Mouse (Mus musculus): ENCODE results near the gene Cxcl3. TPM values are rescaled to one million over a fixed set of nuclear protein-coding genes. Genes with fewer than 3 reads are reported as not detected.

The Cxcl3 gene
- polyA plus RNA-seq (2012; rRNA removed) = 0.30 TPM in 1 of 2 replicates, not detected in the other

- no peak for DNase-seq (ENCODE audit: low read depth, low spot score)
- WGBS = 20% methylated on average over 26 of the region's 26 CpGs
Measured at GRCm38 (mm10) chr5:90785659-90786588, at the start of gene Cxcl3. Gene Cxcl3, plus strand, starts transcription at chr5:90786103.

GRCm38 (mm10) chr5:90742029-90742428 is 43.9 kb upstream of the Cxcl3 start:
- no peak for DNase-seq (ENCODE audit: low read depth, low spot score)
- 50% methylated on average over 4 of the region's 4 CpGs for WGBS

- no peak for DNase-seq (ENCODE audit: low read depth, low spot score)
- 91% methylated on average over 1 of the region's 1 CpGs for WGBS
Measured at GRCm38 (mm10) chr5:90753934-90754333, 32.0 kb upstream of the Cxcl3 start.

GRCm38 (mm10) chr5:90758020-90758605 is 27.8 kb upstream of the Cxcl3 start:
- no peak for DNase-seq (ENCODE audit: low read depth, low spot score)
- 39% methylated on average over 5 of the region's 5 CpGs for WGBS

GRCm38 (mm10) chr5:90759077-90760065 is 26.5 kb upstream of the Cxcl3 start, which contains the start of gene Cxcl5:
Gene Cxcl5, plus strand, starts transcription at chr5:90759360.
- 7% methylated on average over 32 of the region's 32 CpGs for WGBS
- DNase-seq (ENCODE audit: low read depth, low spot score) = no peak

GRCm38 (mm10) chr5:90760303-90760702 is 25.6 kb upstream of the Cxcl3 start:
- DNase-seq (ENCODE audit: low read depth, low spot score) = no peak
- WGBS = 24% methylated on average over 4 of the region's 4 CpGs

- DNase-seq (ENCODE audit: low read depth, low spot score) = no peak
- WGBS = 42% methylated on average over 2 of the region's 2 CpGs
Measured at GRCm38 (mm10) chr5:90760844-90761243, 25.1 kb upstream of the Cxcl3 start.

- no peak for DNase-seq (ENCODE audit: low read depth, low spot score)
- 89% methylated on average over 3 of the region's 3 CpGs for WGBS
Measured at GRCm38 (mm10) chr5:90761834-90762233, 24.1 kb upstream of the Cxcl3 start.

- 60% methylated on average over 12 of the region's 12 CpGs for WGBS
- DNase-seq (ENCODE audit: low read depth, low spot score) = no peak
Measured at GRCm38 (mm10) chr5:90763912-90764665, 21.8 kb upstream of the Cxcl3 start.

GRCm38 (mm10) chr5:90765821-90766606 is 19.9 kb upstream of the Cxcl3 start:
- no peak for DNase-seq (ENCODE audit: low read depth, low spot score)
- WGBS = 58% methylated on average over 8 of the region's 8 CpGs

GRCm38 (mm10) chr5:90768218-90768617 is 17.7 kb upstream of the Cxcl3 start, which contains the start of gene Ppbp:
Gene Ppbp, plus strand, starts transcription at chr5:90768518.
- DNase-seq (ENCODE audit: low read depth, low spot score) = no peak
- WGBS = 54% methylated on average over 3 of the region's 3 CpGs

- 79% methylated on average over 3 of the region's 3 CpGs for WGBS
- DNase-seq (ENCODE audit: low read depth, low spot score) = no peak
Measured at GRCm38 (mm10) chr5:90771369-90771768, 14.5 kb upstream of the Cxcl3 start.

- no peak for DNase-seq (ENCODE audit: low read depth, low spot score)
- 68% methylated on average over 16 of the region's 16 CpGs for WGBS
Measured at GRCm38 (mm10) chr5:90771880-90772653, 13.8 kb upstream of the Cxcl3 start, which contains the start of gene Pf4. Gene Pf4, plus strand, starts transcription at chr5:90772435.

- 81% methylated on average over 5 of the region's 5 CpGs for WGBS
- no peak for DNase-seq (ENCODE audit: low read depth, low spot score)
Measured at GRCm38 (mm10) chr5:90775562-90775961, 10.3 kb upstream of the Cxcl3 start.

GRCm38 (mm10) chr5:90777621-90778020 is 8.3 kb upstream of the Cxcl3 start:
- WGBS = 63% methylated on average over 10 of the region's 10 CpGs

GRCm38 (mm10) chr5:90778856-90779255 is 7.0 kb upstream of the Cxcl3 start:
- DNase-seq (ENCODE audit: low read depth, low spot score) = no peak
- WGBS = 62% methylated on average over 6 of the region's 6 CpGs

More at GRCm38 (mm10) chr5:90777621-90778020, 8.3 kb upstream of the Cxcl3 start:
- DNase-seq (ENCODE audit: low read depth, low spot score) = no peak

- WGBS = 79% methylated on average over 3 of the region's 3 CpGs
- no peak for DNase-seq (ENCODE audit: low read depth, low spot score)
Measured at GRCm38 (mm10) chr5:90783697-90784096, 2.2 kb upstream of the Cxcl3 start.
